9 mouse cellular contexts compared by ENCODE assay signal in the genomic region with DNA sequence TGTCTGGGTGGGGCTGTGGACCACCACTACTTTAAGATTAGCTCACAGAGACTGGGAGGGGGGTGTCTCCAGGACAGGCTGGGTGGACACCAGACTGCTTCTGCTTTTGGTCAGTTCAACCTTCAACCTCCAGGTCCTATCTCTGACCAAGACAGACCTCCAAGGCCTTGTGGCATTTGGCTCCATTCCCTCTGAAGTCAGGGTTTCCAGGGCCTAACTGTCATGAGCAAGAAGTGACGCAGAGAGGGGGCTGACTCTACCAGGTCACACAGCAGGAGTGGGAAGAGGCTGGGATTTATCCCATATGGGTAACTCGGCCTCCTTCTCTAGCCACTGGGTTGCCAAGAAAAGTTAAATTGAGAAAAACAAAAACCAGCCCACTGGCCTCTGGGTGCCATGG. TPM values are rescaled to one million over a fixed set of nuclear protein-coding genes. Genes with fewer than 3 reads are reported as not detected.
A peak's percentile ranks its signal among the peaks of the same experiment; 100 is the strongest.
DNase-seq lines count a peak whose midpoint lies in the region; ATAC-seq and TF ChIP-seq lines count a peak whose summit lies in the region.
"Had no signal": no experiment of that assay in that cellular context is flagged by ENCODE, and none has a peak within 500 bp of the region (broad histone marks: within the 10 kb centered on the region; RNA-seq: fewer than 3 reads in every experiment).

No protein-coding gene starts in this region.

- intact Hi-C loops in left cerebral cortex, adult 2 months (cut with DNase I): no loop called here

- peak overlapping the region; percentile 94 for H3K4me2 ChIP-seq in heart, embryonic 11.5 days
- H3K4me2 ChIP-seq in hindbrain, embryonic 13.5 days: peak overlapping the region; percentile 67
- peak overlapping the region; percentile 91 for H3K4me2 ChIP-seq in midbrain, embryonic 11.5 days

- peaks cover 9% of the 10 kb centered on the region for H3K36me3 ChIP-seq in heart, embryonic 11.5 days (ENCODE audit: control insufficient read depth, insufficient read depth, low read length)
- 0 out of 2 replicates have a peak, but pooled peaks cover 17% of the 10 kb centered on the region for H3K36me3 ChIP-seq in hindbrain, embryonic 13.5 days
- H3K36me3 ChIP-seq in midbrain, embryonic 11.5 days (ENCODE audit: control insufficient read depth, insufficient read depth, low read length): no peaks in the 10 kb centered on the region

- no peaks in the 10 kb centered on the region for H3K27me3 ChIP-seq in heart, embryonic 11.5 days (ENCODE audit: control insufficient read depth, insufficient read depth, low read length)
- no peaks in the 10 kb centered on the region for H3K27me3 ChIP-seq in hindbrain, embryonic 13.5 days
- no peaks in the 10 kb centered on the region for H3K27me3 ChIP-seq in midbrain, embryonic 11.5 days (ENCODE audit: control insufficient read depth, insufficient read depth, low read length)

- H3K9me3 ChIP-seq in heart, embryonic 11.5 days (replicated peaks; ENCODE audit: control insufficient read depth, low read length): no peaks in the 10 kb centered on the region
- H3K9me3 ChIP-seq in hindbrain, embryonic 13.5 days: no peaks in the 10 kb centered on the region
- H3K9me3 ChIP-seq in midbrain, embryonic 11.5 days (ENCODE audit: control insufficient read depth, low read length): no peaks in the 10 kb centered on the region

- no peak for ATAC-seq in heart, embryonic 11.5 days (replicated peaks; ENCODE audit: insufficient number of reproducible peaks, low FRiP score, low TSS enrichment)
- no peak for ATAC-seq in hindbrain, embryonic 13.5 days (ENCODE audit: low FRiP score)
- no peak for ATAC-seq in midbrain, embryonic 11.5 days (ENCODE audit: low FRiP score)

- H3K9ac ChIP-seq in heart, embryonic 11.5 days (ENCODE audit: low read depth, low read length): peak overlapping the region; percentile 58; the same call in 1 of the 2 replicates
- peak overlapping the region; percentile 90 for H3K9ac ChIP-seq in hindbrain, embryonic 13.5 days
- peak overlapping the region; percentile 82; the same call in 1 of the 2 replicates for H3K9ac ChIP-seq in midbrain, embryonic 11.5 days (ENCODE audit: low read length)

- 83% methylated on average over 2 of the region's 2 CpGs for WGBS in heart, embryonic 11.5 days (ENCODE audit: insufficient replicate concordance)
- 52% methylated on average over 2 of the region's 2 CpGs for WGBS in hindbrain, embryonic 13.5 days
- 79% methylated on average over 2 of the region's 2 CpGs for WGBS in midbrain, embryonic 11.5 days

- no peak for DNase-seq in heart, adult 9 months (ENCODE audit: low spot score in 2 of 2)
- peak; percentile 63 for DNase-seq in adrenal gland, postnatal 10 days
- no peak for DNase-seq in midbrain, embryonic 11.5 days (ENCODE audit: low spot score, missing footprints)
- DNase-seq in left cerebral cortex, adult 2 months (ENCODE audit: extremely low spot score in 1 of 2, low spot score in 2 of 2): no peak
- no peak for DNase-seq in cerebellum, adult 9-11 months
- no peak for DNase-seq in yolk sac, embryonic 10.5 days (ENCODE audit: low spot score)

- H3K4me1 ChIP-seq in heart, embryonic 11.5 days (ENCODE audit: control insufficient read depth, insufficient read depth, low read length): peaks cover 21% of the 10 kb centered on the region
- peaks cover 61% of the 10 kb centered on the region for H3K4me1 ChIP-seq in hindbrain, embryonic 13.5 days (replicated peaks)
- H3K4me1 ChIP-seq in midbrain, embryonic 11.5 days (ENCODE audit: control insufficient read depth, insufficient read depth, low read length): peaks cover 48% of the 10 kb centered on the region

- H3K4me3 ChIP-seq in heart, embryonic 11.5 days (ENCODE audit: low read depth, low read length): no peak overlapping the region
- H3K4me3 ChIP-seq in hindbrain, embryonic 13.5 days: peak overlapping the region; percentile 75
- H3K4me3 ChIP-seq in midbrain, embryonic 11.5 days (ENCODE audit: low read depth, low read length): peak overlapping the region; percentile 79
- H3K4me3 ChIP-seq in left cerebral cortex, adult 2 months: no peak overlapping the region

- no peak for TF ChIP-seq CTCF in left cerebral cortex, adult 2 months (IDR thresholded peaks at IDR 0.05)

- H3K27ac ChIP-seq in heart, embryonic 11.5 days (ENCODE audit: low read depth, low read length): no peak overlapping the region
- H3K27ac ChIP-seq in hindbrain, embryonic 13.5 days: peak overlapping the region; percentile 91
- H3K27ac ChIP-seq in midbrain, embryonic 11.5 days (ENCODE audit: low read depth, low read length): peak overlapping the region; percentile 96
- no peak overlapping the region for H3K27ac ChIP-seq in left cerebral cortex, adult 2 months

RNA-seq across cellular contexts. Expression of gene Pgpep1, which starts 2.4 kb away (rescaled TPM):
- 38.9 and 41.6 TPM in 2 replicates for polyA plus RNA-seq in heart, embryonic 11.5 days (2014; fragmentation: Nextera tagmentation; extraction: Ambion mirVana)
- total RNA-seq in adrenal gland, postnatal 10 days (2021): 10 to 100 TPM; 65.7 to 80.6 TPM
- polyA plus RNA-seq in hindbrain, embryonic 13.5 days (2015; fragmentation: Nextera tagmentation; extraction: Ambion mirVana): 103 and 105 TPM in 2 replicates
- polyA plus RNA-seq in midbrain, embryonic 11.5 days (2014; fragmentation: Nextera tagmentation; extraction: Ambion mirVana): 103 and 108 TPM in 2 replicates
- 10 to 100 TPM; 15.5 to 17.5 TPM for total RNA-seq in left cerebral cortex, adult 2 months (2021)

RNA-seq across cellular contexts. Expression of gene Lsm4, which starts 15.3 kb away (rescaled TPM):
- 296 and 308 TPM in 2 replicates for polyA plus RNA-seq in heart, embryonic 11.5 days (2014; fragmentation: Nextera tagmentation; extraction: Ambion mirVana)
- total RNA-seq in adrenal gland, postnatal 10 days (2021): 10 to 100 TPM; 91.5 to 94.7 TPM
- 191 and 193 TPM in 2 replicates for polyA plus RNA-seq in hindbrain, embryonic 13.5 days (2015; fragmentation: Nextera tagmentation; extraction: Ambion mirVana)
- polyA plus RNA-seq in midbrain, embryonic 11.5 days (2014; fragmentation: Nextera tagmentation; extraction: Ambion mirVana): 305 and 326 TPM in 2 replicates
- total RNA-seq in left cerebral cortex, adult 2 months (2021): 10 to 100 TPM; 62.1 to 62.9 TPM

RNA-seq across cellular contexts. Expression of gene Gdf15, which starts 25.5 kb away (rescaled TPM):
- polyA plus RNA-seq in heart, embryonic 11.5 days (2014; fragmentation: Nextera tagmentation; extraction: Ambion mirVana): 0.26 and 0.37 TPM in 2 replicates
- total RNA-seq in adrenal gland, postnatal 10 days (2021): 1 to 10 TPM in 1 of 2 experiments, under 1 TPM in 1; 0.79 to 1.7 TPM
- polyA plus RNA-seq in hindbrain, embryonic 13.5 days (2015; fragmentation: Nextera tagmentation; extraction: Ambion mirVana): 0.12 and 0.14 TPM in 2 replicates
- polyA plus RNA-seq in midbrain, embryonic 11.5 days (2014; fragmentation: Nextera tagmentation; extraction: Ambion mirVana): 0.10 and 0.11 TPM in 2 replicates
- total RNA-seq in left cerebral cortex, adult 2 months (2021): not detected
- polyA plus RNA-seq: embryonic facial prominence, embryonic 11.5 days had no signal

RNA-seq across cellular contexts. Expression of gene Jund, which starts 41.0 kb away (rescaled TPM):
- polyA plus RNA-seq in heart, embryonic 11.5 days (2014; fragmentation: Nextera tagmentation; extraction: Ambion mirVana): 97.8 and 102 TPM in 2 replicates
- total RNA-seq in adrenal gland, postnatal 10 days (2021): 100 to 1,000 TPM; 149 to 185 TPM
- 79.2 and 94.3 TPM in 2 replicates for polyA plus RNA-seq in hindbrain, embryonic 13.5 days (2015; fragmentation: Nextera tagmentation; extraction: Ambion mirVana)
- 119 and 138 TPM in 2 replicates for polyA plus RNA-seq in midbrain, embryonic 11.5 days (2014; fragmentation: Nextera tagmentation; extraction: Ambion mirVana)
- total RNA-seq in left cerebral cortex, adult 2 months (2021): 100 to 1,000 TPM; 247 to 264 TPM

RNA-seq across cellular contexts. Expression of gene Lrrc25, which starts 41.8 kb away (rescaled TPM):
- 0.19 and 0.59 TPM in 2 replicates for polyA plus RNA-seq in heart, embryonic 11.5 days (2014; fragmentation: Nextera tagmentation; extraction: Ambion mirVana)
- total RNA-seq in adrenal gland, postnatal 10 days (2021): 1 to 10 TPM; 3.3 to 3.6 TPM
- polyA plus RNA-seq in hindbrain, embryonic 13.5 days (2015; fragmentation: Nextera tagmentation; extraction: Ambion mirVana): 1.5 and 1.9 TPM in 2 replicates
- 1.2 and 1.3 TPM in 2 replicates for polyA plus RNA-seq in midbrain, embryonic 11.5 days (2014; fragmentation: Nextera tagmentation; extraction: Ambion mirVana)
- total RNA-seq in left cerebral cortex, adult 2 months (2021): under 1 TPM; 0.70 to 0.96 TPM

Comparison
In these comparisons a context has a peak if more than half of its experiments do, and no peak if none do; other contexts are left out.
1. H3K27ac ChIP-seq: peak in hindbrain, embryonic 13.5 days (single experiment) and midbrain, embryonic 11.5 days (single experiment); none in heart, embryonic 11.5 days (single experiment) and left cerebral cortex, adult 2 months (single experiment).
2. H3K4me3 ChIP-seq: peak in hindbrain, embryonic 13.5 days (single experiment) and midbrain, embryonic 11.5 days (single experiment); none in heart, embryonic 11.5 days (single experiment) and left cerebral cortex, adult 2 months (single experiment).
3. Peak in every context shown above with its lines, with median percentiles within 50 percentile points of each other: H3K4me2 ChIP-seq and H3K9ac ChIP-seq.